10 mouse cellular contexts compared by ENCODE assay signal in genomic region chr11:49609868-49610824, GRCm38 (mm10). TPM values are rescaled to one million over a fixed set of nuclear protein-coding genes. Genes with fewer than 3 reads are reported as not detected.
DNase-seq lines count a peak whose midpoint lies in the region; ATAC-seq and TF ChIP-seq lines count a peak whose summit lies in the region.
"Not testable (repeated sequence)": the region's sequence is repeated elsewhere in the genome, so short reads cannot be mapped to it uniquely, and the experiment has no call there.
"Had no signal": no experiment of that assay in that cellular context is flagged by ENCODE, and none has a peak within 500 bp of the region (broad histone marks: within the 10 kb centered on the region; RNA-seq: fewer than 3 reads in every experiment).

No protein-coding gene starts in this region.

- H3K27ac ChIP-seq in forebrain, embryonic 10.5 days, result 0 out of 2 replicates have a peak overlapping the region, but pooled peaks have one; percentile 51
- H3K27ac ChIP-seq in heart, embryonic 12.5 days (ENCODE audit: poor library complexity, severe bottlenecking); hindbrain, postnatal 0 days; lung, embryonic 14.5 days (ENCODE audit: low read depth); midbrain, embryonic 16.5 days (ENCODE audit: low read length): not testable (repeated sequence)
- peak overlapping the region; percentile 4; the same call in 1 of the 2 replicates for H3K27ac ChIP-seq in layer of hippocampus, adult 2 months

- not testable (repeated sequence) for H3K9me3 ChIP-seq in forebrain, embryonic 10.5 days; heart, embryonic 12.5 days (replicated peaks); hindbrain, postnatal 0 days (ENCODE audit: low read length); lung, embryonic 14.5 days (ENCODE audit: low read depth, low read length); midbrain, embryonic 16.5 days (replicated peaks; ENCODE audit: control insufficient read depth, low read length, poor library complexity, severe bottlenecking)

- WGBS in forebrain, embryonic 10.5 days, result 1% methylated on average over 50 of the region's 52 CpGs
- 2% methylated on average over 51 of the region's 52 CpGs for WGBS in heart, embryonic 12.5 days
- WGBS in hindbrain, postnatal 0 days, result 1% methylated on average over 47 of the region's 52 CpGs
- under 1% methylated on average over 49 of the region's 52 CpGs for WGBS in lung, embryonic 14.5 days
- 1% methylated on average over 49 of the region's 52 CpGs for WGBS in midbrain, embryonic 16.5 days

- peak; percentile 54 for ATAC-seq in heart, embryonic 12.5 days (ENCODE audit: insufficient number of reproducible peaks, low FRiP score)
- not testable (repeated sequence) for ATAC-seq in hindbrain, postnatal 0 days
- peak; percentile 35 for ATAC-seq in lung, embryonic 14.5 days (ENCODE audit: insufficient read depth)
- ATAC-seq in midbrain, embryonic 16.5 days, result peak; percentile 16

- peak overlapping the region; percentile 73 for H3K9ac ChIP-seq in heart, embryonic 12.5 days
- not testable (repeated sequence) for H3K9ac ChIP-seq in hindbrain, postnatal 0 days (replicated peaks; ENCODE audit: low read length)
- peak overlapping the region; percentile 41 for H3K9ac ChIP-seq in lung, embryonic 14.5 days
- peak overlapping the region; percentile 41 for H3K9ac ChIP-seq in midbrain, embryonic 16.5 days (ENCODE audit: low read depth, low read length)

- TF ChIP-seq CTCF in hindbrain, postnatal 0 days (IDR thresholded peaks at IDR 0.05; ENCODE audit: low read depth), result 0 out of 2 replicates have a peak, but pooled peaks have one; percentile 10
- not testable (repeated sequence) for TF ChIP-seq CTCF in layer of hippocampus, adult 2 months (conservative IDR thresholded peaks at IDR 0.05); lung, embryonic 14.5 days (IDR thresholded peaks at IDR 0.05; ENCODE audit: low read depth)

- peaks cover 13% of the 10 kb centered on the region for H3K4me1 ChIP-seq in forebrain, embryonic 10.5 days
- H3K4me1 ChIP-seq in heart, embryonic 12.5 days (replicated peaks), result peaks cover 30% of the 10 kb centered on the region
- H3K4me1 ChIP-seq in hindbrain, postnatal 0 days (ENCODE audit: insufficient read depth, low read length); lung, embryonic 14.5 days (ENCODE audit: insufficient read depth); midbrain, embryonic 16.5 days (ENCODE audit: control insufficient read depth, insufficient read depth, low read length): not testable (repeated sequence)

- H3K36me3 ChIP-seq in forebrain, embryonic 10.5 days (replicated peaks); heart, embryonic 12.5 days; hindbrain, postnatal 0 days (ENCODE audit: insufficient read depth, low read length); lung, embryonic 14.5 days (ENCODE audit: insufficient read depth); midbrain, embryonic 16.5 days (ENCODE audit: control insufficient read depth, insufficient read depth, low read length): not testable (repeated sequence)

- H3K4me3 ChIP-seq in forebrain, embryonic 10.5 days, result peak overlapping the region; percentile 53
- H3K4me3 ChIP-seq in heart, embryonic 12.5 days, result peak overlapping the region; percentile 74
- peak overlapping the region; percentile 38 for H3K4me3 ChIP-seq in hindbrain, postnatal 0 days (ENCODE audit: low read length)
- peak overlapping the region; percentile 37 for H3K4me3 ChIP-seq in layer of hippocampus, adult 2 months
- peak overlapping the region; percentile 42 for H3K4me3 ChIP-seq in lung, embryonic 14.5 days (ENCODE audit: low read depth, low read length)
- peak overlapping the region; percentile 42 for H3K4me3 ChIP-seq in midbrain, embryonic 16.5 days (ENCODE audit: low read depth, low read length)

- H3K27me3 ChIP-seq in forebrain, embryonic 10.5 days (ENCODE audit: poor library complexity, severe bottlenecking), result peaks cover 81% of the 10 kb centered on the region
- H3K27me3 ChIP-seq in heart, embryonic 12.5 days (replicated peaks), result peaks cover 43% of the 10 kb centered on the region
- H3K27me3 ChIP-seq in hindbrain, postnatal 0 days (ENCODE audit: insufficient read depth, low read length), result not testable (repeated sequence)
- peaks cover 19% of the 10 kb centered on the region for H3K27me3 ChIP-seq in lung, embryonic 14.5 days (ENCODE audit: insufficient read depth, low read length)
- H3K27me3 ChIP-seq in midbrain, embryonic 16.5 days (ENCODE audit: control insufficient read depth, insufficient read depth, low read depth, low read length), result peaks cover 13% of the 10 kb centered on the region

- peak; percentile 56 for DNase-seq in adrenal gland, postnatal 14 days
- not testable (repeated sequence) for DNase-seq in forebrain, embryonic 10.5 days (ENCODE audit: extremely low spot score, low spot score); hindbrain, postnatal 0 days (ENCODE audit: low spot score); layer of hippocampus, adult 2 months (ENCODE audit: low spot score in 2 of 2)
- DNase-seq in lung, embryonic 14.5 days, result peak; percentile 44
- DNase-seq in testis, postnatal 10 days (ENCODE audit: low spot score), result peak; percentile 53

- H3K4me2 ChIP-seq in heart, embryonic 12.5 days, result peak overlapping the region; percentile 95
- H3K4me2 ChIP-seq in hindbrain, postnatal 0 days (ENCODE audit: low read depth, low read length), result peak overlapping the region; percentile 59
- peak overlapping the region; percentile 67 for H3K4me2 ChIP-seq in lung, embryonic 14.5 days
- peak overlapping the region; percentile 71 for H3K4me2 ChIP-seq in midbrain, embryonic 16.5 days (ENCODE audit: low read length)

RNA-seq across cellular contexts. Expression of gene Flt4, which starts 1.1 kb away (rescaled TPM):
- 17.5 and 18.4 TPM in 2 replicates for total RNA-seq in adrenal gland, postnatal 14 days (2021)
- polyA plus RNA-seq in forebrain, embryonic 10.5 days (2016; fragmentation: Nextera tagmentation; extraction: Ambion mirVana), result 4.8 and 5.0 TPM in 2 replicates
- 8.3 and 8.6 TPM in 2 replicates for polyA plus RNA-seq in heart, embryonic 12.5 days (2016; fragmentation: Nextera tagmentation; extraction: Ambion mirVana)
- total RNA-seq in hindbrain, postnatal 0 days (2014; rRNA removed), result 2.5 and 3.7 TPM in 2 replicates
- polyA plus RNA-seq in hindbrain, postnatal 0 days (2015; fragmentation: Nextera tagmentation; extraction: Ambion mirVana), result 1.2 TPM in 2 replicates
- 1 to 10 TPM; 2.2 to 2.6 TPM for total RNA-seq in layer of hippocampus, adult 2 months (2021)
- polyA plus RNA-seq in lung, embryonic 14.5 days (2014; fragmentation: Nextera tagmentation; extraction: Ambion mirVana), result 14.4 and 14.6 TPM in 2 replicates
- polyA plus RNA-seq in midbrain, embryonic 16.5 days (2015; fragmentation: Nextera tagmentation; extraction: Ambion mirVana), result 1.6 TPM in 2 replicates

RNA-seq across cellular contexts. Expression of gene Scgb3a1, which starts 53.3 kb away (rescaled TPM):
- total RNA-seq in adrenal gland, postnatal 14 days (2021), result not detected in 2 replicates
- polyA plus RNA-seq in forebrain, embryonic 10.5 days (2016; fragmentation: Nextera tagmentation; extraction: Ambion mirVana), result not detected in 2 replicates
- polyA plus RNA-seq in heart, embryonic 12.5 days (2016; fragmentation: Nextera tagmentation; extraction: Ambion mirVana), result 0.40 TPM in 1 of 2 replicates, not detected in the other
- total RNA-seq in hindbrain, postnatal 0 days (2014; rRNA removed), result not detected in 2 replicates
- 0.33 and 0.55 TPM in 2 replicates for polyA plus RNA-seq in hindbrain, postnatal 0 days (2015; fragmentation: Nextera tagmentation; extraction: Ambion mirVana)
- not detected for total RNA-seq in layer of hippocampus, adult 2 months (2021)
- not detected in 2 replicates for polyA plus RNA-seq in lung, embryonic 14.5 days (2014; fragmentation: Nextera tagmentation; extraction: Ambion mirVana)
- polyA plus RNA-seq in midbrain, embryonic 16.5 days (2015; fragmentation: Nextera tagmentation; extraction: Ambion mirVana), result 0.70 TPM in 1 of 2 replicates, not detected in the other
- total RNA-seq: left cerebral cortex, adult 8-10 months had no signal
- polyA plus RNA-seq: gonadal fat pad, adult 2 months had no signal

RNA-seq across cellular contexts. Expression of gene Olfr1380, which starts 53.5 kb away (rescaled TPM):
- total RNA-seq in adrenal gland, postnatal 14 days (2021), result not detected in 2 replicates
- polyA plus RNA-seq in forebrain, embryonic 10.5 days (2016; fragmentation: Nextera tagmentation; extraction: Ambion mirVana), result not detected in 2 replicates
- polyA plus RNA-seq in heart, embryonic 12.5 days (2016; fragmentation: Nextera tagmentation; extraction: Ambion mirVana), result not detected in 2 replicates
- not detected in 2 replicates for total RNA-seq in hindbrain, postnatal 0 days (2014; rRNA removed)
- not detected in 2 replicates for polyA plus RNA-seq in hindbrain, postnatal 0 days (2015; fragmentation: Nextera tagmentation; extraction: Ambion mirVana)
- not detected for total RNA-seq in layer of hippocampus, adult 2 months (2021)
- not detected in 2 replicates for polyA plus RNA-seq in lung, embryonic 14.5 days (2014; fragmentation: Nextera tagmentation; extraction: Ambion mirVana)
- not detected in 2 replicates for polyA plus RNA-seq in midbrain, embryonic 16.5 days (2015; fragmentation: Nextera tagmentation; extraction: Ambion mirVana)
- total RNA-seq: left cerebral cortex, adult 8-10 months had no signal
- polyA plus RNA-seq: gonadal fat pad, adult 2 months had no signal
